Mouse (Mus musculus) midbrain, embryonic 14.5 days (tissue): ENCODE measurements at regions not wholly inside any gene's neighbourhood (a gene's known extent, or its start where the extent isn't known, plus 50 kb on each side); places are given as distances from the start of the nearest gene placed in this dataset.

ENCODE experiments used
- ATAC-seq: fragments of 200-750 bp; cut with Nextera tagmentation; 2 replicates; pipeline ENCODE4 v1.8.0; 2017; ENCODE audit warnings: moderate number of reproducible peaks, moderate library complexity; ENCODE audit not compliant: low FRiP score, low TSS enrichment
- DNase-seq: peaks from one replicate; pipeline ENCODE4 v3.0.0-alpha.2; 2015
- H3K27ac ChIP-seq: fragments of 300-500 bp; sonication (generic); replicated peaks from 2 replicates; pipeline ENCODE4 v1.5.1; 2014; ENCODE audit warnings: mild to moderate bottlenecking, low read depth, low read length, moderate library complexity
- H3K27me3 ChIP-seq: fragments of 300-500 bp; sonication (generic); 2 replicates; pipeline ENCODE4 v1.6.1; 2014; ENCODE audit warnings: low read length, control low read depth, mixed read lengths; ENCODE audit not compliant: control insufficient read depth, insufficient read depth
- H3K36me3 ChIP-seq: fragments of 300-500 bp; sonication (generic); 2 replicates; pipeline ENCODE4 v1.6.1; 2014; ENCODE audit warnings: low read length, control low read depth; ENCODE audit not compliant: control insufficient read depth, insufficient read depth
- H3K4me1 ChIP-seq: fragments of 300-500 bp; sonication (generic); 2 replicates; pipeline ENCODE4 v1.6.1; 2014; ENCODE audit warnings: mild to moderate bottlenecking, antibody characterized with exemption, low read length, control low read depth; ENCODE audit not compliant: control insufficient read depth, insufficient read depth
- H3K4me2 ChIP-seq: fragments of 300-500 bp; sonication (generic); 2 replicates; pipeline ENCODE4 v1.6.1; 2014; ENCODE audit warnings: mild to moderate bottlenecking, low read length, moderate library complexity
- H3K4me3 ChIP-seq: fragments of 300-500 bp; sonication (generic); replicated peaks from 2 replicates; pipeline ENCODE4 v1.5.1; 2014; ENCODE audit warnings: low read depth, low read length
- H3K9ac ChIP-seq: fragments of 300-500 bp; sonication (generic); replicated peaks from 2 replicates; pipeline ENCODE4 v1.6.1; 2014; ENCODE audit warnings: mild to moderate bottlenecking, low read length, moderate library complexity
- H3K9me3 ChIP-seq: fragments of 300-500 bp; sonication (generic); 2 replicates; pipeline ENCODE4 v1.6.1; 2016; ENCODE audit warnings: low read length, control low read depth, mixed read lengths; ENCODE audit not compliant: control insufficient read depth
- WGBS: fragments of 180-500 bp; shearing (Covaris S2); extraction: QIAGEN DNeasy Blood & Tissue Kit; methylation state at CpG from one replicate; pipeline ENCODE4 v1.1.7; 2014; 5-methylcytosine and 5-hydroxymethylcytosine counted together

DNA sequence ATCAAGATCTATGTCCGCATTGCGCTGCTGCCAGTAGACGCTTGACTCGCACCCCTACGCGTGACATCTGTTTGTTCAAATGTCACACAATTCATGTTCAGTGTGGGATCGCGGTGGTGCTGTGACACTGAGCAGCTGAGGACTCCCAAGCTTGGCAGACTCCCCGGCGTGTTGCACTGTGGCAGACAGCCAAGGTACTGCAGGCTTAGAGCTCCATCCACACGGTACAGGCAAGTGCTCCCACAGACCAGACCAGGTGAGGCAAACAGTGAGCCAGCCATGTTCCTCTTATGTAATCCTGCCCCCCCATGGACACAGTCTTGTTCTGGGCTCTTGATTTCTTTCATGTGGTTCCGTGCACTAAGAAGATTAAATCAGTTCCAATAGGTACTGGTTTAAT lies 205.5 kb upstream of the Myocd start:
- ATAC-seq: no peak
- H3K9me3 ChIP-seq: no peaks in the 10 kb centered on the region
- H3K4me2 ChIP-seq: no peak overlapping the region
- H3K27ac ChIP-seq: no peak overlapping the region
- H3K4me3 ChIP-seq: no peak overlapping the region
- no peaks in the 10 kb centered on the region for H3K36me3 ChIP-seq
- DNase-seq: peak; percentile 64
- peaks cover 5% of the 10 kb centered on the region for H3K4me1 ChIP-seq
- WGBS: 68% methylated on average over 12 of the region's 12 CpGs
- H3K27me3 ChIP-seq: no peaks in the 10 kb centered on the region
- H3K9ac ChIP-seq: no peak overlapping the region

DNA sequence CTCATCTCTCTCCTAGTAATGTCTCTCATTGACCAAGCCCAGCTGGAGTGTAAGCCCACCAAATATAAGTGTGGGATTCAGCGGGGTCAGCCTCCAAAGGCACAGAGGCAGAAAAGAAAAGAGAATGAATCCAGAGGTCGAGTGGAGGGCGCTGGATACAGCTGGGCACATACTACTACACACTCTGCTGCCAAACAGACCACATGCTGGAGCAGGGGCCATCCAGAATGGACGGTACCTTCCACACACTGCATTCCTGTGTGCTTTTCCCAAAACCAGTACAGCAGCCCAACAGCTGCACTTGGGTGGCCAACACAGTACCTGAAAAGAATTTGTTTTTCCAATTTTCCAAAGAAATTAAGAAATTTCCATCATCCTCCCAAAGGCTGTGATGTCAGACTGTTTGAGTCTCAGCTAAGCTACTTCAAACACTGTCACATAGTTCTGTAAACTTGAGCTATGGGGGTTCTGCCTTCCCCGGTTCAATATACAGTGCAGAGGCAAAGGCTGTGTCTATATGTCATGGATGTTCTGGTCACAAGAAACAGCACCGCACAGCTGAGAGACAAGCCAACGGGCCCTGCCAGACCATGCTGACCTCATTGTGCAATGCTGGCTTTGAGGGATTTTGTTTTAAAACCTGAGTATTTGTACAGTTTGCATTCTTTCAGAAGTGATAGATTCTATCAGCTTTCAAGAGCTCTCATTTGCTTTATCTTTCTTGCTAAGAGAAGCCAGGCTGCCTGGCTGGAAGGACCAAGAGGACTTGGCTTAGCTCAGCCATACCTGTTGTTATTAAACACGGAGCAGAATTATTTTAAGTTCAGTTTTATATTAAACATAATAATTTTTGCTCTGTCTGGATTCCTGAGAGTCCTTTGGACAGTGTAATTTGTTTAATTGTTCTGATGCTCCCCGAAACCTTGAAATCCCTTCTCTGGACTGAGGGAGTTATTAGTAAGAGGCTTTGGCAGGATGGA lies 200.3 kb upstream of the Myocd start:
- H3K27me3 ChIP-seq: no peaks in the 10 kb centered on the region
- DNase-seq: no peak
- H3K27ac ChIP-seq: no peak overlapping the region
- no peak overlapping the region for H3K4me2 ChIP-seq
- no peaks in the 10 kb centered on the region for H3K9me3 ChIP-seq
- H3K4me1 ChIP-seq: no peaks in the 10 kb centered on the region
- ATAC-seq: no peak
- WGBS: 87% methylated on average over 9 of the region's 9 CpGs
- H3K4me3 ChIP-seq: no peak overlapping the region
- H3K9ac ChIP-seq: no peak overlapping the region
- no peaks in the 10 kb centered on the region for H3K36me3 ChIP-seq

DNA sequence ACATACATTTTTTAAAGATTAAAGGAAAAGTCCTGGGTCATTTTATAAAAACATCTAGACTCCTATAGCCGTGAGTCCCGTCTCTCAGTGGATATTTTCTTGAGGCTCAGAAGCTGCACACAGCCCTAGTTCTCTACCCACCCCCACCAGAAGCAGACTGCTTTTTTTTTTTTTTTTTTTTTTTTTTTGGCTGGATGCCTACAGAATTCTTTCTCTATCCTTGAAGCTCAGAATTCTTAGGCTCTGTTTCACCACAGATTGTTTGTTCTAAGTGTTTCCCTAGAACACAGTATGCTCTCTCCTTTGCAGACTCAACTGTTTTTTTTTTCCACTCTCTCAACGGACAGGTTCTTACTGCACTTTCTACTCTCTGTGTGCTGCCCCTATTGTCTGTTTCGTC lies 191.3 kb upstream of the Myocd start:
- no peaks in the 10 kb centered on the region for H3K9me3 ChIP-seq

DNA sequence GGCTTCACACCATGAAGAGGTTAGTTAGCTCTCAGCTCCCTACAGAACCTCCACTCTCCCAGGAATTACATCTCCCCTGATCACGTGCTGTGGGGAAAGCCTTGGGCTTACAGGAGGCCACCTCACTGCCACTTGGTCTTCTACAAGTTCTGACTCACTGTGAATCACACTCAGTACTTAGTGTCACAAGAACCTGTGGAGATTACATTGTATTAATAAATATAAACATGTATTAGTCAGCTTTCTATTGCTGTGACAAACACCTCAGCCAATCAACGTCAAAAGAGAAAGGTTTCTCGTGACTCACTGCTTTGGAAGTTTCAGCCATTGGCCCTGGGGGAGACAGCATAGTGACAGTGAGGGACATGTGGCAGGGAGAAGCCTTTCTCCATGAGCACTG lies 178.6 kb upstream of the Myocd start:
- H3K4me1 ChIP-seq: no peaks in the 10 kb centered on the region
- no peak overlapping the region for H3K9ac ChIP-seq
- H3K36me3 ChIP-seq: no peaks in the 10 kb centered on the region
- H3K4me3 ChIP-seq: no peak overlapping the region
- ATAC-seq: no peak
- no peak for DNase-seq
- no peak overlapping the region for H3K27ac ChIP-seq
- no peaks in the 10 kb centered on the region for H3K9me3 ChIP-seq
- WGBS: 84% methylated on average over 3 of the region's 3 CpGs
- H3K27me3 ChIP-seq: no peaks in the 10 kb centered on the region
- no peak overlapping the region for H3K4me2 ChIP-seq

More for the DNA sequence above, 191.3 kb upstream of the Myocd start:
- 81% methylated on average over 4 of the region's 4 CpGs for WGBS
- ATAC-seq (no peak), DNase-seq (no peak)
- Histone ChIP-seq H3K36me3 (no peaks in the 10 kb centered on the region), H3K27ac (no peak overlapping the region), H3K9ac (no peak overlapping the region), H3K4me2 (no peak overlapping the region), H3K4me3 (no peak overlapping the region), H3K27me3 (no peaks in the 10 kb centered on the region), H3K4me1 (no peaks in the 10 kb centered on the region)

DNA sequence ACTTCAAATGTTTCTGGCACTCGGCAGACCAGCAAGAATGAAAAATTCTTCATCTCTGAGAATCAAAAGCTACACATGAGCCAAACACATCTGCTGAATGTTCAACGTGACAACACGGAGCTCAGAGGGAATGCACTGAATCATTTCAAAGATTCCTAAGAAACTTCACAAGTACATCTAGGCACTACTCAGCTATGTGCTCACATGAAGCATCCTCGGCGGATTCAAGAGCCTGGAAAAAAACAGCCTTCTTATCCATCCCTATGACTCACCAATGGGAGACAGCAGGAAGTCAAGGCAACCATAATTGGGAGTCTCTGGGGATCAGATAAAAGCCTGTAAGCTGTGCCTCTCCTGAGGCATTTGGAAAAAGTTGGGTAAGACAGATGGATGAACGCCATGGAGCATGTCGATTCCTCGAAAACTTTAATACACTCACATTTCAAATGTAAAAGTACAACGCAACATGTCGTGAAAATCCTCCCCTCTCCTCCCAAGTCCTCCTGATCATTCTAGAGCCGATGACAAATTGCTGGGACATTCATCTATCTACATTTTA lies 173.8 kb upstream of the Myocd start:
- H3K9ac ChIP-seq: no peak overlapping the region
- DNase-seq (no peak), ATAC-seq (no peak)
- H3K4me1 ChIP-seq: no peaks in the 10 kb centered on the region
- H3K4me3 ChIP-seq: no peak overlapping the region
- H3K36me3 ChIP-seq: no peaks in the 10 kb centered on the region
- 93% methylated on average over 11 of the region's 11 CpGs for WGBS
- H3K27ac ChIP-seq: no peak overlapping the region
- no peak overlapping the region for H3K4me2 ChIP-seq
- H3K9me3 ChIP-seq: no peaks in the 10 kb centered on the region
- H3K27me3 ChIP-seq: no peaks in the 10 kb centered on the region

DNA sequence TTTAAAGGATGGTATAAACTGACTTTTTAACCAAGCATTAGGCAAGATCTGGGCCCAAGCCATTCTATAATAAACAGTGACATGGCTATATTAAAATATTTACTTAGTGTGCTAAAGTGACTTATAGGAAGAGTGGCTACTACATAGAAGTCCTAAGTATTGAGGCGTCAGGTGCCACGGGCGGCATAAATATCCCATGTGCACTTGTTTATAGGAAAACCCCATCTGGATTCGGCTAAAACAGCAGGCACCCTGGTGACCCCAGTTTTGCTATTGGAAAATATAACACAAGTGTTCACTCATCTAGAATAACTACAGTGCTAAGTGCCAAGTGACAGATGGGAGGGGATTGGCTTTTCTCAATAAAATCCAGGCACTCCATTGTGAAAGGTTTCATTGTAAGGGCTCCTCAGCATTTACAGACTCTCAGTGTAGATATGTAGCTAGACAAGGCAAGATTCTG lies 165.9 kb upstream of the Myocd start:
- Histone ChIP-seq H3K4me1 (no peaks in the 10 kb centered on the region), H3K9ac (no peak overlapping the region), H3K4me3 (no peak overlapping the region), H3K36me3 (no peaks in the 10 kb centered on the region), H3K27me3 (no peaks in the 10 kb centered on the region), H3K27ac (no peak overlapping the region), H3K9me3 (no peaks in the 10 kb centered on the region), H3K4me2 (no peak overlapping the region)
- DNase-seq (no peak), ATAC-seq (no peak)
- 87% methylated on average over 4 of the region's 4 CpGs for WGBS

DNA sequence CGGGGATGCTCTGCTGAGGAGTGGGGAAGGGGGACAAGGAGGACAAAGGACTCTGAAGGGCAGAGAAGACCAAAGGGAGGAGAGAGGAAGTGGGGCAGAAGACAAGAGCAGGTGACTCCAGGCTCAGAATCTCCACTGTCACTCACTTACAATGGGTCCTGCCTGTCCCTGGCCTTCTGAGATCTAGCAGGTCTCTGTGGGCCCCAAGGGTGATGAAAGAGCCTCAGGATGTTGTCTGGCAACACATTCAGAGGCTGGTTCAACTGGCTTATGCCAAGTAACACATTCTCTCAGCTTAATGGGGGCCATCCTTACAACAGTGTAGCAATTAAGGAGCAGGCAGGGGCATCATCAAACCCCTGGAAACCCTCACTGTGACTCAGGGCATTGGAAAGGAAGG lies 152.1 kb upstream of the Myocd start:
- no peak overlapping the region for H3K27ac ChIP-seq
- no peaks in the 10 kb centered on the region for H3K9me3 ChIP-seq
- no peaks in the 10 kb centered on the region for H3K36me3 ChIP-seq
- H3K4me1 ChIP-seq: no peaks in the 10 kb centered on the region
- no peak overlapping the region for H3K4me2 ChIP-seq
- ATAC-seq (no peak), DNase-seq (no peak)
- 44% methylated on average over 1 of the region's 1 CpGs for WGBS
- H3K4me3 ChIP-seq: no peak overlapping the region
- no peak overlapping the region for H3K9ac ChIP-seq
- H3K27me3 ChIP-seq: no peaks in the 10 kb centered on the region

DNA sequence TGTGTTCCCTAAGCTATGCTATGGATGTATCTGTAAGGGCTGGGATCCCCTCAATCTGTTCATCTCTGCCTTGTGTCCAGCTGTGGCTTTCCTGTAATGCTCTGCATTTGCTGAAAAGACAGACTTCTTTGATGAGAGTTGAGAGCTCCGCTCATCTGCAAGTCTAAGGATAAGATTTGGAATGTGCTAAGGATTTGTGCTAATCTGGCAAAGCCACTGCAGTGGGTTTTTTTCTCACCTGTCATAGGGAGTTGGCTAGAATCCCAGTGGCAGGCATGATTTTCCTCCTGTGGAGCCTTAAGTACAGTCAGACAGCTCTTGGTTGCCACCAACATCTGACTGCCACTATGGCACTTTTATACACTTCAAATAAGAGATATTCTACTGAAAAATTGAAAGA lies 138.8 kb upstream of the Myocd start:
- Histone ChIP-seq H3K9ac (no peak overlapping the region), H3K4me2 (no peak overlapping the region), H3K9me3 (peaks cover 4% of the 10 kb centered on the region; the same call in 1 of the 2 replicates), H3K36me3 (no peaks in the 10 kb centered on the region), H3K27me3 (no peaks in the 10 kb centered on the region), H3K27ac (no peak overlapping the region), H3K4me1 (peaks cover 4% of the 10 kb centered on the region; the same call in 1 of the 2 replicates), H3K4me3 (no peak overlapping the region)
- ATAC-seq (no peak), DNase-seq (peak; percentile 24)
- WGBS: 28% methylated on average over 1 of the region's 1 CpGs
